Mouse (Mus musculus) megakaryocyte, adult 5-6 weeks (primary cell): Measurements from ENCODE around the gene Myo9b. TPM values are rescaled to one million over a fixed set of nuclear protein-coding genes. Genes with fewer than 3 reads are reported as not detected.
"Not testable (repeated sequence)": the region's sequence is repeated elsewhere in the genome, so short reads cannot be mapped to it uniquely, and the experiment has no call there.

ENCODE experiments used
- ATAC-seq: 2 replicates; pipeline ENCODE4 v1.8.0; 2016; ENCODE audit warnings: mild to moderate bottlenecking, inconsistent platforms; ENCODE audit not compliant: poor library complexity, severe bottlenecking
- total RNA-seq, 2 experiments: library from RNA; stranded (forward) in 1 of 2; stranded (reverse) in 1 of 2; fragments of 153-499, 151-499 nt in 1 of 2; fragments of 221-1000, 200-1000 nt in 1 of 2; gene quantifications; 2 replicates each; pipeline versions ENCODE4 v1.2.3 to v1.2.4; 2015 to 2017

The Myo9b gene
- total RNA-seq, 2 experiments from 2014 or later, result 57.1 to 61.7 TPM

DNA sequence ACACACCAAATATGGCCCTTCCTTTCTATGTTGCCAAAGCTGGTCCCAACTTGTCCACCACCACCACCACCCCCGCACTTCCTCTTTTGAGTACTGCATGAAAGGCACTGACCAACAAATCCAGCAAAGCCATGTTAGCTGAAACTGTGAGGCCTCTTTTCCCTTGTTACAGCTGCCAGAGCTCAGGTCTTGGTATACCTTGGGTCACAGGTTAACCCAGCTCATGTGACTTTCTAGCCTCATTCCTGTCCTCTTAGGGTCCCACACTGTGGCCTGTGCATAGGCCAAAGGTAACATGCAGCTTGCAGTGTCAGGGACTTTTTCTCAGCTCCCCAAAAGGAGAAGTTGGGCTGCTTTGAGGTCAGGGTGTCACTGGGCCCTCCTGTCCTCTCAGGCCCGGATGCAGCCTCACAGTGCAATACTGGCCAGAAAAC, 23.7 kb downstream of the Myo9b start:
- peak; percentile 78 for ATAC-seq

DNA sequence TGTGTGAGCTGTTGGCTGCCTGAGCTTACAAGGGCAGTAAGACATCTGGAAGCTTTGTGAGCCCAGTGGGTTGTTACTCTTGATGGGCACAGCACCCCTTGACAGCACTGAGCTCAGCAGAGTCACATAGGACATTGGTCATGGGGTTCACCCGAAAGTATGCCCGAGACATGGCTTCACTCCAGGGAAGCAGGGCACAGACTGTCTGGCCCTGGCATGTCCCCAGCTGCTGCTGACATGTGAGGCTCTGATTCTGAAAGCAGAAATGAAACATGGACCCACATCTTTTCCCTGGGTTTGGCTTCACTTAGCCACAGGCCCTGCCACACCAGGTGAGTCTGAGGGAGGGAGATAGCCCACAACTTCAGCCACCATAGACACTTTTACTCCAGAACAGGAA, 24.3 kb downstream of the Myo9b start:
- peak; percentile 12; the same call in 1 of the 2 replicates for ATAC-seq

DNA sequence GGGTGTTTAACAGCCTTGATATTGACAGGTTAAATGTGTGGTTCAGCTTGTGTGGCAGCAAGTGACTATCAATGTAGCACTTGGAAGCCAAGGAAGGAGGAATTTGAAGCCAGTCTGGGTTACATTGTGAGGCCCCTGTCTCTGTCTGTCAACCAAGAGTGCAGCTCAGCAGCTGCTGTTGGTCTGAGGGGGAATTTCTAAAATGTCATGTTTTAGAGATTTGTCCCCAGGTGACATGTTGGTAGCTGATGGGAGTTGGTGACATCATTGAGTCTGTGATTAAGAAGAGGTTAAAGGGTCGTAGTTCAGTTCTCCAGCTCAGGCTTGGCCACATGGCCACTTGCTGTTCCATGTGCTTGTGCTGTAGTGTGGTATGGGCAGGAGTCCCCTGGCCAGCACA, 24.9 kb downstream of the Myo9b start:
- ATAC-seq, result no peak

DNA sequence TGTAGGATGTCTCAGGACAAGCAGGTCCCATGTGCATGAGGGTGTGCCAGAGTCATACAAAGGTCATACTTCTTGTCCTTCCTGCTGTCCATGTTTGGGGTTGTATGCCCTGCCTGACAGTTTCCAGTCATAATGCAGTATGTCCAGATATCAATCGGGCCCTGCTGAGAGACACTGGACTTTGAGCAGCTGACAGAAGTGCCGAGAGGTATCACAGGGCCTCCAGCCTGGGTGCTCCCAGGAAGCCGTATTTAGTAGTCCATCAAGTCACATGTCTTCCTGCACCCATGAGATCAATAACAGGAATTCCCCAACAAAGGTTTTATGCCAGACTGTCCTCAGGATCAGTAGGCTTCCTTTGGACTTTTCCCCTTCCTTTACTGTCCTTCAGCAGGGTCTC, 27.2 kb downstream of the Myo9b start:
- ATAC-seq, result no peak

DNA sequence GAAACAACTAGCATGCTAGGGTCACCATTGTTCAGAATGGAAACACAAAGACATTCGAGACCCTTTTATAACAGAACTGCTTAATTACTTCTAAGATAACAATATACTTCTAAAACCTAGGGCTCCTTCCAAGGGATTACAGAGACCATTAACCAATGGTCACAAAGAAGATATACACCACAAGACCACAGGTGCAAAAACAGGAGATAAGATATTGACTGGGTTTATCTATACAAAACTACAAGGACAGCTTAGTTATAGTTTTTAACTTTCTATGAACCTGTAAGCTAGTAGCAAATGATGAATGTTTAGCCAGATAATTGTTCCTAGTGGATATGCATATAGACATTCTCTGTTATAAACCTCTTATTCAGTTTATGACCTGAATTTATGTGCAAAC, 30.3 kb downstream of the Myo9b start:
- ATAC-seq, result no peak

DNA sequence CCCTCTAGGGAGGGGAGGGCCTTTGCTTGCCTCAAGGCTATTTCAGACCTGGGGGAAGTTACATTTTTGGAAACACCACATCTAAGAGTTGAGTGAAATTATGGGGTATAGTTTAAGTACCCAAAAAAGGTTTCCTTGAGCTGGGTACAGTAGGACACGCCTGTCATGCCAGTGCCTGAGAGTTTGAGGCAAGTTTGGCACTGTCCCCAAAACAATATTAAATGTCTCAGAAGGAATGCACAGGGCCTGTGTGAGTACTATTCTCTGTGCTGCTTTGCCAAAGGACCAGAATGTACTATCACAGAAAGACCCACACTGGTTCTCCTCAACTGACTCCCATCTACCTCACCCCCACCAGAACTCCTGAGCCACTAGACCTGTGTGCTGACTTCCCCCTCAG, 31.1 kb downstream of the Myo9b start:
- ATAC-seq, result no peak

DNA sequence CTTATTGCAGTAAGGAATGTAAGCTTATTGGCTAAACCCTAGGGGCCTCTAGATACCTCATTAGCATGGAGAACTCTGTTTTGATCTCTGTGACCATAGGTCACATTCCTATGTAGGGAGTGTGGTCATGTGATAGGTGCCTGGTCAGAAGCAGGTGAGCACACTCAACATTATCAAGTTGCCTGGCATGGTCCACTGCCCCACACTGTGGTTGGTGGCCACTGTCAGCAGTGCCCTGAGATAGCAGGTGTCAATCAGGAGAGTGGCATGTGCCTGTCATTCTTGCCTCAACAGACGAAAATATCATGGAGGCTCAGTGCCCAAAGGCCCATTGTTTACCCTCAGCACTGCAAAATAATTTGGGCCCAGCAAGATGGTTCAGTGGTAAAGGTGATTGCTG, 33.5 kb downstream of the Myo9b start:
- no peak for ATAC-seq

DNA sequence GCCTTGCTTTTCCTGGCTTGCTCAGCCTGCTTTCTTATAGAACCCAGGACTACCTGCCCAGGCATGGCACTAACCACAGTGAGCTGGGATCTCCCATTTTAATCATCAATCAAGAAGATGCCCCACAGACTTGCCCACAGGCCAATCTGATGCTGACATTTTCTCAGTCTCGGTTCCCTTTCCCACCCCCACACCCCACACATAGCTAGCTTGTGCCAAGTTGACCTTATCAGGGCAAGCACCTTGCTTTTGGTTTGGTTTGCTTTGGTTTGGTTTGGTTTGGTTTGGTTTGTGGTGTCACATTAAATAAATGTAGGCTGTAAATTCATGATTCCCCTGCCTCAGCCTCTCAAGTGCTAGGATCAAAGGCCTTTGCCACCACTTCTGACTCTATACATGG, 34.9 kb downstream of the Myo9b start:
- ATAC-seq, result 0 out of 2 replicates have a peak, but pooled peaks have one; percentile 31

DNA sequence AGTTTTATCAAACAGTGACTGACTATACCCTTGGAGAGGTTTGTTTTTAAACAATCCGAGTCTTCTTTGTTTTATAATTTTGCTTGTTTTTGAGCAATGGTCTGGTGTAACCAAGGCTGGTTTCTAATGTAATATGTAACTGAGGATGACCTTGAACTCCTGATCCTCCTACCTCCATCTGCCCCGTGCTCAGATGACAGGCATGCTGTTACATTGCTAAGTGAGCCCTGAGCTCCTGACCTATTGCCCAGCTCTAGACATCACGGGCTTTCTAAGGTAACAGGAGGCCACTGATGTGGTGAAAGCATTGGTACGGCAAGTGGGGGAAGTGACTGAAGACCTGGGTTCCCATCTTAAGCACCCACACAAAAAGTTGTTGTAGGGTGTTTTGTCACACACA, 35.4 kb downstream of the Myo9b start:
- no peak for ATAC-seq

DNA sequence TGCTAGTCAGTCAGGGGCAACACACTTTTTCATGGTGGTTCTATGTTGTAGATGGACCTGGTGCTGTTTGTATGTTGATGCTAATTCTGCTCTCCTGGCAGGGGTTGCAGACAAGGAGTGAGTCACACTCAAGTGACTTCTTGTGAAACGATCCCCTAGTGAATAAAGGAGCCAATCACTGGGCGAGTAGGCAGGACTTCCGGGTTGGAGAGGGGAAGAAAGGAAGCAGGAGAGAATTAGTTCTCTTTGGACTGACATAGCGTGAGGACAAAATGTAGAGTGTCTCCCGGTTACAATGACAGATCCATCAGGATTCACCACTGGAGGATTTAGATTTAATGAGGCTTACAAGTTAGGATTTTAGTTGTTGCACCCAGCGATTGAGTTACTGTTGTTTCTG, 37.9 kb downstream of the Myo9b start:
- ATAC-seq, result peak; percentile 63

DNA sequence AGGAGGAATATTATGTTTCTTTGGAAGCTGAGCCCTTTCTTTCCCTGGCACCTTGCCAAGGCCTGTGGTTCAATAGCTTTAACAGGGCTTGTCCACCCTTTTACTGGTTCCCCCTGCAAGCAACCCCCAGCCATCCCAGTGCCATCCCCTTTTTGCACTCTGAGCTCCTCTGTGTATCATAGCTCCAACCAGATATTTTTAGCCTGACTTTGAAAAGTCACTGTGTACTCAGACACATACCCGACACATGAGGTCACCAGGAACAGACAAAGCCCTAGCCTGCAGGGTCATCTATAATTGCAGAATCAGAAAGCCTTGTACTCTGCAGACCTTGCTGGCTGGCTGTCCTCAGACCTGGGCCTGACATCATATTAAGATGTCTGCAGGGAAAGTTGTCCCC, 40.2 kb downstream of the Myo9b start:
- no peak for ATAC-seq

DNA sequence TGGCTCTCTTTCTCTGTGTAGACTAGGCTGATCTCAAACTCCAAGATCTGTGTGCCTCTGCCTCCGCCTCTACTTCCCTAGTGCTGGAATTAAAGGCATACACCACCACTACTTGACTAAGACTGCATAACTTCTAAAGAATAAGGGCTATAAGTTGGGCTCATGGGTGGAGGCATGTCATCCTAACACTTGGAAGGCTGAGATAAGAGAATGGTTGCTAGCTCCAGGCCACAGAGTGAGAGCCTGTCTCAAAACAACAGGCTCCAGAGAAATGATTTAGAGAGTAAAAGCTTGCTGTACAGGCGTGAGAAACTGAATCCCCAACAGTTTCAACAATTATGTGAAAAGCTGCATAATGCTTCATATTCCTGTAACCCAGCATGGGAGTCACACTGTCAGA, 41.4 kb downstream of the Myo9b start:
- no peak for ATAC-seq

DNA sequence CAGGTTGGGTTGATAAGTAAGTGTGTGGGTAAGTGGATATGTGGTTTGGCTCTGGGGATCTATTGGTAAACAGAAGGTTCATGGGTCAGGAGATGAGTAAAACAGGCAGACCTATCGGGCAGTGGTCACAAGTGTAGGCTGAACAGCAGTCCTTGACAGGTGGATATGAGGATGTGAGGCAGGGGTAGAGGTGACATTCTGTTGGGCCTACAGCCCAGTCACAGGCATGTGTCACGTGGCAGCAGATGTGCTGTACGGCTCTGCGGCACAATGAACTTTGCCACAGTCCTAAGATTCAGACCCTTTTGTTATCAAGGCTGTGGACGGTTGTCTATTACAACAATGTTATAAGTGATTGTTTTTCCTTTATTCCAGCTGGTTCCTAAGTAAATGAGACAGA, 43.5 kb downstream of the Myo9b start:
- ATAC-seq, result no peak

DNA sequence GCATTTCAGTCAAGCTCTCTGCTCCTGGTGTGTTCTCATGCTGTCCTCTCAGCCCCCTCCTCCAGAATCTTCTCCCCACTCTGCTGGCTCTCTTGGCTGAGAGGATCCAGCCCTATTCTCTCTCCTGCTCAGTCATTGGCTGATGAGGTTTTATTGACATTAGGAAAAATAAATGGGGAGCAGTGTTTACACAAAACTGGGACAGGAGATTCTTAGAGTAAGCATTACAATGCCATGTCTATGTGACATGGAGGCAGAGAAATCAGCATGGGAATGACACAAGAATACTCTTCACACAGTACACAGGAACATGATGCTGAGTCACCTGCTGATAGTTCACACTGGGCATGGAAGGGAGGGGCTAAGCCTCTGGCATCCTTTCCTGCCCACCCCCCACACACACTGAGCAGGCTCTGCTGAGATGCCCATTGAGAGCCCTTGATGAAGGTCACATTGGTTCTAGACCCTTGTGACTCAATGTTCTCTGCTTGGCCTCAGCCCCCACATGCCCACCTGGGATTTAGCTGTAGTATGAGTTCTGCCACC, 44.0 kb downstream of the Myo9b start:
- no peak for ATAC-seq

DNA sequence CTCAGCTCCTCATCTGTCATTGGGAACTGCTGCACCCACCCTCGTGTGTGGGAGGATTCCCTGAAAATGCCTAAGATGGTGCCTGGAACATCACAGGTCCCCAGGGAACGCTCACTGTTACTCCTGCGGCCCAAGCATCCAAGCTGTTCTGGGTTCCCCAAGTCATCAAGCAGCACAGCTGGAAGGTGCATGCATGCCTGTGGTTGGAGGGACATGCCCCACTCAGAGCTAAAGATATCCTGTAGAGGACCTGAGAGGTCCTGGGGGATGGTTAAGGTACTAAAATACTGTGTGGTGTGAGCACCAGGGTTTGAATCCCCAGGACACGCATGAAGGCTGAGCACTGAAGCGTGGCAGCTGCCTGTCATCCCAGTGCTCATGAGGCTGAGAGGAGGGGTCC, 46.1 kb downstream of the Myo9b start:
- ATAC-seq, result not testable (repeated sequence)

DNA sequence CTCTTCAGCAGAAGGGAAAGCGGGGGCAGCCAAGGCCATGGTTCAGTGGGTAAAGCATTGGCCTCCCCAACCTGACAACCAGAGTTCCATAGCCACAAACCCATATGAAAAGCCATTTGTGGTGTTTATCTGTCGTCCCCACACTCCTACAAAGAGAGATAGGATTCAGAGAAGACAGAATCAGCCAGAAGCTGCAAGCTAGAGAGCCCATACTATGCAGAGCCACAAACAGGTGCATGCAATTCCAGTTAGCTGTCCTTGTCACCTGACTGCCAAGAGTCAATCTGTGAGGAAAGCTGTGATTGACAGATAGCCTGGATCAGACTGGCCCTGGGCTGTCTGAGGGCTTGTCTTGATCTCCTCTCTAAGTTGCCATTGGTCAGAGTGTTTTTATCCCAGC, 47.2 kb downstream of the Myo9b start:
- not testable (repeated sequence) for ATAC-seq

DNA sequence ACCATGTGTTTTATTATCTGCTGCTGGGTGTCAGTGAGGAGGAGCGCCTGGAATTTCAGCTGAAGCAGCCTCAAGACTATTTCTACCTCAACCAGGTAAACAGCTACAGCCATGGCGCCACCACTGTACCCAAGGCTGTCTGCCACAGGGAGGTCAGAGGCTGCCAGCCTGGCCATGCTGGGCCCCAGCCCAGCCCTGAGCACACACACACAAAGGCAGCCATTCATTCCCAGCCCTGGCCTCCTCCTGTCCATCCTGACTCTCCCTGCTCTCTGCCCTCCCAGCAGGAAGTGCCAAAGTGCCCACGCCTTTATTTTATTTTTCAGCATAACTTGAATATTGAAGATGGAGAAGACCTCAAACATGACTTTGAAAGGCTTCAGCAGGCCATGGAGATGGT, 50.4 kb downstream of the Myo9b start:
- no peak for ATAC-seq

DNA sequence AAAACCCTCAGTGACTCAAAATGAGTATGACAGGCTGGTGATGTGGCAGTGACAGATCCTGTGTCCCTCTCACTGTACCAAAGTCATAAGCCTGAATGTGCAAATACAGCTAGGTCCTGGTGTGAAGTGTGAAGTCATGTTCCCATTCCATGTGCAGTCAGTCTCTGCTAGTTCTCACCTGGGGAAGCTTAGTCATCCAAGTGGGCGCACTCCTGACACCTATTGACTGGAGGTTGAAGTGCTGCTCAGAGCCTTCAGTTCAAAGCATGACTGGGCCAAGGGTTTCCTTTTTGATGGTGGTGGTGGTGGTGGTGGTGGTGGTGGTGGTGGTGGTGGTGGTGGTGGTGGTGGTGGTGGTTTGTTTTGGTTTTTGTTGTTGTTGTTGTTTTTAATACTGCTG, 52.3 kb downstream of the Myo9b start:
- peak; percentile 87 for ATAC-seq

DNA sequence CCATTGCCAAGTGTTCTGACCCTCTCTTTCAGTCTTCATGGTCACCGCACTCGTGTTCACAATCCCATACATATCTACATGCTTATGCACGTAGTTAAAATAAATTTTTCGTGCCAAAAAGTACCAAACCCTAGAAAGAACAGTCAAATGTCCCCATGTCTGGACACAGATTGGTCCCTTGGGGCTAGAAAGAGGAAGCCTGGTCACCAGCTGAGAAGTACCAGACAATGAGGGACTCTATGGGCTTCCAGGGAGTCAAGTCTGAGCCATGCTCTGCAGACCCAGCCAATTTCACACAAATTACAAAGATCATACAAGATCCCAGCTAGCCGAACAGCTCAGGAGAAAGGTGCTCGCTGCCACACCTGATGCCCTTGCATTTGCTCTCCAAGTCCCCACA, 65.3 kb downstream of the Myo9b start:
- ATAC-seq, result not testable (repeated sequence)

DNA sequence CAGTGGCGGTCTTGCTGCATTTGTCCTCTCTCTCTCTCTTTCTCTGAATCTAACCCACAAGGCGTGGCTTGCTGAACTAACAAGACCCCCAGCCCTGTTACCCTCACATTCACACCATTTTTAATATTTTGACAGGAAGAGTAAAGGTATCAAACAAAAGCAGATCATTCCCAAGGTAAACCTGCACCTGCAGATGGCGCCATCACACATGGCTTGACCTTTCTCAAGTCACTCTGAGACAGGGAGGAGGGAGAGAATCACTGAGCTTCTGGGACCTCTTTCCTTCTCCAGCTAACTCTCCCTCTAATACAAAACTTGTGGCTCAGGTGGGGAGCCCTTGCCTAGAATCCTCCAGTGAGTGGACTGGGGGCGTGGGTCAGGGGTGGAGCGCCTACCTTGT, 68.1 kb downstream of the Myo9b start:
- ATAC-seq, result no peak

DNA sequence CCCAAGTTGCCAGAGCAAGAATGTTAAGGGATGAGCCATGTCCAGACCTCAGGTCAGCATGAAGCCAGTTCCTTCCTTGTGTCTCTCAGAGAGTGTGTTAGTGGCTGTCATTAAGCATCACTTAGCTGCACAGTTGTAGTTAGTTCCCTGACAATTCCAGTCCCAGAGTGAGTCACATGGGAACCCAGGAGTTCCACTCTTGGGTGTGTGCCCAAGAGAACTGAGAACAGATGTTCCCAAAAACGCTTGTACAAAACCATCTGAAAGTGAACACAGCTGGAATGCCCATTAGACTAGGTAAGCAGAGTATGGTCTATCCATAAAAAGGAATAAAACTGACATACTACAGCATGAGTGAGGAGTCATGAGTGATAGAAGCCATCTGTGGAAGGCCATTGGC, 74.1 kb downstream of the Myo9b start:
- no peak for ATAC-seq

DNA sequence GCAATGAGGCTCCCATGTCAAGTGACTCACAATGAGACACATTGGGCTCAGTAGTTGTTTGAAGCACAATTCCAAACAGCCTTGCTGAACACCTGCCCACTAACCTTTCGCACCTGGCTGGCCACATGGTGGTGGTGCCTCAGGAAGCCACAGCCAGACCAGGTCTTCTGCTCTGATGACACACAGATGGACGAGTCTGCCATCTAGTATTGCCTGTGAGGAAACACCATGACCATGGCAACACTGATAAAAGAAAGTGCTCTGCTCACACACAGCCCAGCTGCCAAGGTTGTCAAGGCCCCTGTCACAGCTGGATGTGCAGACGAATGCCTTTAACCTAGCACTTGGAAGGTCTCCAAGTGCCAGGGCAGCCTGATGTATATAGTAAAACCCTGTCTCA, 78.6 kb downstream of the Myo9b start:
- ATAC-seq, result no peak

DNA sequence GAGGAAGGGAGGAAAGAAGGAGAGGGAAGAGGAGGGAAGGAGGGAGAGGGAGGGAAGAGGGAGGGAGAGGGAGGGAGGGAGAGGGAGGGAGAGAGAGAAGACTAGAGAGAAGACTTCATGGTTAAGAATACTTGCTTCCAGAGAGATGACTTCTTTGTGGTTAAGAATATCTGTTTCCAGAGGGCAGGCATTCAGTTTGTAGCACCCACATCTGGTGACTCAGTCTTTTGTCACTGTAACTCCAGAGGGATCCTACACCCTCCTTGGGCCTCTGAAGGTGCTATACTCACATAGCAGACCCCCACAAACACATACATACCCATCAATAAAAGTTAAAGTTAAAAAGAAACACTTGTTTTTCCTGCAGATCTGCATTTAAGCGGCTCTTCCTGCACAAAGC, 79.0 kb downstream of the Myo9b start:
- ATAC-seq, result no peak

DNA sequence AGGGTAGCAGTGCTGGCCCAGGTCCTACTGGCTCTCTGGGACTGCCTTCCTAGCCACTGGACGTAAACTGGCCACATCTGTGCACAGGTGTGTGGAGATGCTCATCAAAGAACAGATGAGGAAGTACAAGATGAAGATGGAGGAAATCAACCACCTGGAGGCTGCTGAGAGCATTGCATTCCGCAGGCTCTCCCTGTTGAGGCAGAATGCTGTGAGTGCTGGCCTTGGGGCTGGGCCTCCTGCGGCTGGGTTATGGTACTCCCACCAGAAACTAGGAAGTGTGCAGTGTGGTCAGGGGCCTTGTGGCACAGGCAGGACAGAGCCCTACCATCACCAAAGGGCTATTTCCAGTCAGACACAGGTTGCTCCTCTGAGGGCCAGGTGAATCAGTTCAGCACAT, 85.5 kb downstream of the Myo9b start:
- ATAC-seq, result peak; percentile 27; the same call in 1 of the 2 replicates
